Mouse (Mus musculus): ENCODE data around the gene Schip1.

The Schip1 gene

DNA sequence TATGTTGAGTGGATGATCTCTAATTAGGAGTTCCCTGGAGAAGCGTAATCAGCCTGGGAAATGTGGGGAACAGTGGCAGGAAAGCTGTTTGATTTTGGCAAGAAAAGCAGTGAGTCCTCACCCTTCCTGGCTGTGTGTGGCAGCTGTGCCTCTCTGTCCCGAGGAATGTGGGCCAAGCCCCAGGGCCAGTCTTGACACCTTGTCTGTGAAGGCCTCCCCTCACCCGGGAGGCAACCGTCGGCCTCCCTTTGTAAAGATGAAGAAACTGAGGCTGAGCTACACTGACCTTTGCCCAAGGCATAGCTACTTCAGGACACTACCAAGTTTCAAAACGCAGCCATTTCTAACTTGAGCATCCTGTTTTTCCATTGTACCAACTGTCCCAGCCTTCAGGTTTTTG lies 481.3 kb downstream of the Schip1 start:
- in situ Hi-C loops (cut with MboI; ENCODE audit: low pct_unique_long_range_greater_than_20kb in 1 of 2, low sequenced_read_pairs in 2 of 2, unreplicated experiment in 1 of 2), result loop anchor here (10.0 to 25.0 kb wide), 3 partner anchors 61 to 484 kb away; partner anchors contain the start of gene Schip1 (in 2 of the 2)

DNA sequence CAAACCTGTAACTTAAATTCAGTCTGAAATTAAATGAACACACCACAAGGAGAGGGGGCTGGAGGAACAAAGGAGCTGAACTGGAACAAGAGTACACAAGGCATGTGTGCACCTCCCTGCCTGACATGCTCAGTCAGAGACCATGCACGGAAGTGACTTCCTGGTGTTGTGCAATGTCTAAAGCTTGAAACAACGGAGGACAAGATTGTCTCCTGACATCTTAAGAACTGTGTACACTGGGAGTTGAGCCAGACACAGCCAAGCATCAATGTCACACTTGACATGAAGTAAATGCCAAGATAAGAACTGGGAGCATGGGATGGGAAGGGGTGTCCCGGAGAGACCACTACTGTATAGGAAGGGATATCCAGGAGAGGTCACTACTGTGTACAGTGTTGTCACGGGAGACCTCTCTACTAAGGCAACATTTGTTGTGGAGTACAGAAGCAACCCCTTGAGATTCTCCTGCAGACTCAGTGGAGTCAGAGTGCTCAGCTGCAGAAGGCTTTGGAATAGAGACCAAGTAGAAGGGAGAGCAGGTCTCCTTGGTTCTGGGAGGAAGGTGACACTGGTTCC lies 490.6 kb downstream of the Schip1 start:
- in situ Hi-C loops (cut with MboI; ENCODE audit: low pct_unique_long_range_greater_than_20kb in 1 of 2, low sequenced_read_pairs in 2 of 2, unreplicated experiment in 1 of 2), result no loop called here

DNA sequence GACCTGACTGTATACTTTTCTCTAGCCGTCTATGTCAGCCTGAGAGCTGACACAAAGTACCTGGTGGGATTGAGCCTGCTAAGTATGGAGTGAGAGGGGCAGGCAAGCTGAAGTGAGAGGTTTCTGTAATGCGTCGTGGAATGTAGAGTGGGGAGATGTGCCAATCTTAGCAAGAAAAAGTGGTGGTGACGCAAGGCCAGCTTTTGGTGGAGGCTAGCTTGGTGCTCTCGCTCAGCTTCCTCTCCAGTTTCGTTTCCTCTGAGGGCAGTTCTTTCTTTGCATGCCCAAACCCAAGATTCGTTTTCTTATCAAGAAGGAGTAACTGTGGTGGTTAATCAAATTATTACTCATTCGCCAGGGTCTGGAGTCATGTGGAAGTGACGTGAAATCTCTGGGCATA lies 492.3 kb downstream of the Schip1 start:
- in situ Hi-C loops (cut with MboI; ENCODE audit: low pct_unique_long_range_greater_than_20kb in 1 of 2, low sequenced_read_pairs in 2 of 2, unreplicated experiment in 1 of 2), result no loop called here

DNA sequence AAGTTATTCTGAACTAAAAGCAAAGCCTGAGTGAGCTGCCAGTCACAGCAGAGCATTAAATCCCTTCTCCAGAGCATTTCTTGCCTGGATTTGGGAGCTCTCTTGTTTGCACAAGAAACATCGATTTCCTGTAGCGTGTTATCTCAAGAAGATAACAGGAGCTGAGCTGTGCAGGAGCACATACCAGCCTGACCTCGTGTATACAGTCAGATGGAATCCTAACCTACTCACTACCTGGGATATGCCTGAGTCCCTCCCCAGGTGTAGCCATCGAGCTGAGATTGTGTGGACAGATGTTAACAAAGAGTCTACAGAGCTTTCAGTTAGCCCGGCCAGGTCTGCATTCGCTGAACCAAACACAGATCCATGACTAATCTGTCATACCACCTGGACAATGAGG lies 494.1 kb downstream of the Schip1 start:
- in situ Hi-C loops (cut with MboI; ENCODE audit: low pct_unique_long_range_greater_than_20kb in 1 of 2, low sequenced_read_pairs in 2 of 2, unreplicated experiment in 1 of 2), result no loop called here

DNA sequence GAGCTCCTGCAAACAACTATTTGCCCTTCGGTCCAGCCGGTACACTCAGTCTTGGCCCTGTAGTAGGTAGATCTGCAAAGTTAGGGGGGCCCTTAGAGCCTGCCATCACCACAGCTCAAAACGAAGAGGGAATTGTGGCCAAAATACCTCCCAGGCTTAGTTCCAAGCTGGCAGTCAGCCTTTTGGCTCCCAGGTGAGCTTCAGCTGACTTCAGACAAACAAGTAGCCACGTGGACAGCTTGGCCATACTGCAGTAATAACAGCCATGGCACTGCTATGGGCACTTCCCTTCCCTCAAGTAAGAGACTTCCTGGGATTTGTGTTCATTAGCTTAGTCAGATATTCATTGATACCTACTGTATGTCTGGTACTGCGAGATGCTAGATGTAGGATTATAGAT lies 495.5 kb downstream of the Schip1 start:
- in situ Hi-C loops (cut with MboI; ENCODE audit: low pct_unique_long_range_greater_than_20kb in 1 of 2, low sequenced_read_pairs in 2 of 2, unreplicated experiment in 1 of 2), result no loop called here

DNA sequence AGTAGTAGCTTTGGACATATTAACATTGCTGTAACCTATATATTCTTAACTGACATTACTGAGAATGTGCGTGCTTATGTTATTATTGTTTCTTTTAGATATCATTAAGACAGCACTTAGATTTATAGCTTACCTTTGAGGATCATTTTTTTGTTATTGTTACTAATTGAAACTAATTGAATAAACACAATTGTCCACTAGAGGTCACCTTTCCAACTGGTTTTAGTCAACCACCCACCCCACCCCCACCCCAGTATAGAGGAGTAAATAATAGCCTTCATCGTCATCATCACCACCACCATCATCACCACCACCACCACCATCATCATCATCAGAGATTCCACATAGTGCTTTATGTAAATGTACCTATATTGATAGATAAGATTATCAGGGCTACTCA lies 498.2 kb downstream of the Schip1 start:
- in situ Hi-C loops (cut with MboI; ENCODE audit: low pct_unique_long_range_greater_than_20kb in 1 of 2, low sequenced_read_pairs in 2 of 2, unreplicated experiment in 1 of 2), result no loop called here

DNA sequence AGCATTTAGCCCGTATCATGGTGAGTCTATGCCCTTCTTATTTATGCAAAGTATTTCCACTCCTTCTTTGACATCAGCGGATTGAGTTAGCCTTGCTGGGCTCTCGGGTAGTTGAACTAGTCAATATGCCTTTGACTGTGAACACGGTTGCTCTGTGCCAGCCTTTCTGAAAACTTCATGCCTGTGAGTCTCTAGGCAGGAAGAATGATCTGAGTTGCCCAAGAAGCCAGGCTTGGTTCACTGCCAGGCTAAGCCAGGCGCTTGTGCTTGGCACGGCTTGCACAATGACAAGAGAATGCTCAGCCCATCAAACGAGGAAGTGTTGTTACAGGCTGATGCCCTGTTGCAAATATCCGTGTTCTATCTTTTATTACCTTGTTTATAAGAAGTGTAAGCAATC lies 499.3 kb downstream of the Schip1 start:
- in situ Hi-C loops (cut with MboI; ENCODE audit: low pct_unique_long_range_greater_than_20kb in 1 of 2, low sequenced_read_pairs in 2 of 2, unreplicated experiment in 1 of 2), result no loop called here

DNA sequence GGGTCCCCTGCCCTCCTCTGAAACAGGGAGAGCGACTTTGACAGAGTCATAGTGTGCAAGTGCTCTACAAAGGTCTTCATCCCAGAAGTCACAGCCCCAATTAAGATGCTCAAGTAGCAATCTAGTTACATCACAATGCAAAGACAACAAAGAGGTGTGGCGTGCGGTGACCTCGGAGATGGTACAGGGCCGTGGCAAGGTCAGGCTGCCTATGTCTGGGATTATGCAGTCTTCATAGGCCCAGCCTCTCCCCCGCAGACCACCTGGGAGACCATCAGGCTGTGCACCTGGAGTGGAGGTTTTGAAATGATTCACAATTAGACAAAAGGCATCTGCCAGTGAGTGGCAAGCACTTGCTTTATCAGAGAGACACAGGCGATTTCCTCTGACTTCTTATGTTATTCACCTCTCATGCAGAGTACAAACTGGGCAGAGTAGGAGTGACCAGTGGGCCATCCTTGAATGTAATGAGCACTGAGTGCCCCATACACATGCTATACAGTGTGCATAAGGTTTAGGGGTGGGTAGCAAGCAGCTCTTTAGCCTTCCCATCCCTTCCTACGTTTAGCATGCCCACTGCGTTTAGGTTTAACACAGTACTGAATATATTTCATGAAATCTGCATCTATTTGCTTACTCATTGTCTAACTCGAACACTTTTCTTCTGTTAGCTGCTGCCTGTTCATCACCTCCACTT lies 500.5 kb downstream of the Schip1 start:
- in situ Hi-C loops (cut with MboI; ENCODE audit: low pct_unique_long_range_greater_than_20kb in 1 of 2, low sequenced_read_pairs in 2 of 2, unreplicated experiment in 1 of 2), result no loop called here

DNA sequence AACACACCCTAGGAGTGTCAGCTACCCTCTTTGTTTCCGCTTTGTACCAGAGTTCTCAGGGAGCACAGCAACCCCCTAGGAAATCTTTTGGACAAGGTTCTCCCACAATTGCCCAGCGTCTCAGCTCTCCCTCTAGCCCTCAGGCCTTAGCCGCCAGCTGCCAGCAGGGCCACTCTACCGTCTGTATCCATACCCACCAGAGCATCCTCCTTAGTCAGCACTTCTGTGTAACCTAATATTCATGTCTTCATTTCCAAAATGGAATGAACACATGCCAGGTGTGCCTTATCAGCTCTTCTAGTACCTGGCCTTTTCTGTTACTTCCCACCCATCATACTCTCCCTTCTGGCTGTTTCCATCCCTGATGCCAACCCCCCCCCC lies 501.1 kb downstream of the Schip1 start:
- in situ Hi-C loops (cut with MboI; ENCODE audit: low pct_unique_long_range_greater_than_20kb in 1 of 2, low sequenced_read_pairs in 2 of 2, unreplicated experiment in 1 of 2), result no loop called here

DNA sequence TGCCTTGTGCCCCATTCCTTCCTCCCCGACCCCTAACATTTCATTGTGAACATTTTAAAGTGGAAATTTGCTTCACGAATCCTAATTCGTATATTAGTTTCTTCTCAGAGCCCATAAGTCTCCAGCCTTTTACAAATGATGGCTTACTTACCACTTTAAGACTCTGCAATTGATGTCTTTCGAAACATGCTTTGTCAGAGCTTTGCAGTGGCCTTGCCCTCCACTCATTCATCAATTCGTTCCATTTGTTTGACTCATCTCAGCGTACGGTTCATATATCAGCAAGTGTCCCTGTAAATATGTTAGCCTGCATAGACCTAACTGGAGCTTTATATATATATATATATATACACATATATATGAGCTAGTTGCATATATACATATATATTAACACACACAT lies 503.0 kb downstream of the Schip1 start:
- in situ Hi-C loops (cut with MboI; ENCODE audit: low pct_unique_long_range_greater_than_20kb in 1 of 2, low sequenced_read_pairs in 2 of 2, unreplicated experiment in 1 of 2), result no loop called here

DNA sequence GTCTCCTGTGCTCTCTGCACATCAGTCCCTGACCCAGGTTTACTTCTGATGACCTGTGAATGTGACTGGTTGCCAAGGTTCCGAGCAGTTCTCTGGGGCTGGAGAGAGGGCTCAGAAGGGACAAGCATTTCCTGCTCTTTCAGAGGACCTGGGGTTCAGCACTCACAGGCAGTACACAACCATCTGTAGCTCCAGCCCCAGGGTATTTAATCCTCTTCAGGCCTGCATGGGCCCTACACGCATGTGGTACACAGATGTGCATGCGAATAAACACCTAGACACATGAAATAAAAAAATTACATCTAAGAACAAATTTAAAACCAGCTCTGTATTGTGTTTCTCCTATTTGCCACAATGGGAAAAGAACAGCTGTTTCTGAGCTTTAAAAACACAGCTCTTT lies 503.5 kb downstream of the Schip1 start:
- in situ Hi-C loops (cut with MboI; ENCODE audit: low pct_unique_long_range_greater_than_20kb in 1 of 2, low sequenced_read_pairs in 2 of 2, unreplicated experiment in 1 of 2), result no loop called here

DNA sequence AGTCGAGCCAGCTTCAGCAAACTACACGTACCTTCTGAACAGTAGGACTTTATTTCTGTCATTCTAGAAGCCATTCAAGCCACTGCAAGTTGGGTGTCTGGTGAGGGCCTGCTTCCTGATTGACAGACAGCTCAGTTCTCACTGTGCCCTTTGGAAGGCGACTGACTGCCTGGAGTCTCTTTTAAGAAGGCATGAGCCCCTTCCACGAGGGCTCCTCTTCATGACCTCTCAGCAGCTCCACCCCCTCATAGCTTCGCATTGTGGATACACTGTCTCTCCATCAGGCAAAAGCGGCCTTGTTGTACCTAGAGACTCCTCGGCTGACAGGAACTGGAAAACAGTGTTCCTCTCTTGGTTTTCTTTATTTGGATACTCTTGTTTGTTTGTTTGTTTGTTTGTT lies 504.1 kb downstream of the Schip1 start:
- in situ Hi-C loops (cut with MboI; ENCODE audit: low pct_unique_long_range_greater_than_20kb in 1 of 2, low sequenced_read_pairs in 2 of 2, unreplicated experiment in 1 of 2), result no loop called here

DNA sequence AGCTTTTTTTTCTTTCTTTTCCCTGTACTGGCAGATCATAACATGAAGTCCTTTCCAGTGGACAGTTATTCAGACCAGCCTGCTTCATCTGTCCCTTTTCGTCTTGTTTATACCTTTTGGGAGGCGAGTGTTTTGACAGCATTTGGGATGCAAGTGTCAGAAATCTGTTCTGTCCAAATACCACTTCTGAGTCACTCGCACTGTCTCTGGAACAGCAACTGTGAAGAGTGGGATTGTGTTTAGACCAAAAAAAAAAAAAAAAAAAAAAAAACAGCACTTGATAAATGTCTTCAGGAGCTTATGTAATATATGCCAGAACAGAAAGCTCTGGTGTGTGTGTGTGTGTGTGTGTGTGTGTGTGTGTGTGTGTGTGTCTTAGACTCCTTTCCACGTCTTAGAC lies 505.7 kb downstream of the Schip1 start:
- in situ Hi-C loops (cut with MboI; ENCODE audit: low pct_unique_long_range_greater_than_20kb in 1 of 2, low sequenced_read_pairs in 2 of 2, unreplicated experiment in 1 of 2), result no loop called here

DNA sequence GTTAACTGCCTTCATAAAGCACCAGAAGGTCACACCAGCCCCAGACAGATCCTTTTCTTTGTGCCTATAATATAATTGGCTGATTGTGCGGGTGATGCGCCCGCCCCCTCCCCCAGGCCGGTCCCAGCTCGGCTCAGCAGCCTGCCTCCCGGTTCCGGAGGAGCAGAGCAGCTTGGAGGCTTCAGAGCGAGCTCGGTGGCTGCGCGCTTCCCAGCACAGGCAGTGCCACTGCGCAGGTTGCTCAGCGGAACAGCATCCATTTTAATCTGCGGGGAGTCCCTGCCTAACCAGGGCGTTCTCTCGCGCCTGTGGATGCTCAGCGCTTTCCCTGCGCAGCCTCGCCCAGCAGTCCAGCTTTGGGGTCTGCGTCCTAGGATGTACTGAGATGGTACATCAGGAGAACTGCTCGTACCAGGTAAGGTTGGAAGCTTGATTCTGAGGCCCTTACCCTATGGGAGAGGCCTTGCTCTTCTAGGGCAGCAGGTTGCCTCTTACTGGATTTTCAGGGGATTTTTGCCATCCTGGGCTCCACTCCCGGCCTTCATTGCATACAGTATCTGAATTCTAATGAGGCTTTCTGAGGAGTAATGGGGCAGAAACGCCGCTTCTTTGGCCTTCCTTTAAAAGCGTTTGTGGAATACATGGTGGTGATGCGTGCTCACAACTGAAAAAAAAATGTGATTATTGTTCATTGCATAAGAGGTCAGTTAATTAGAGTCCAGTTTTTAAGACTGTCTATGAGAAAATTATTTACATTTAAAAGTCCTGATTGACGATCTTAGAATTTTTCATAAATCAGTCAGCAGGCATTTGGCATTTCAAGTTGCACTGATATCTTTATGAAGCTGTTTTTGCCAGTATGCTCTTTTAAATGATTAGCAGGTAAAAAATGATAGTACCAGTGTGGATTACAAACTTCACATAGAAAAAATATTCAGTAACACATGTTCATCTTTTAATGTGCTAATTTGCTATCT lies 507.9 kb downstream of the Schip1 start:
- in situ Hi-C loops (cut with MboI; ENCODE audit: low pct_unique_long_range_greater_than_20kb in 1 of 2, low sequenced_read_pairs in 2 of 2, unreplicated experiment in 1 of 2), result no loop called here

DNA sequence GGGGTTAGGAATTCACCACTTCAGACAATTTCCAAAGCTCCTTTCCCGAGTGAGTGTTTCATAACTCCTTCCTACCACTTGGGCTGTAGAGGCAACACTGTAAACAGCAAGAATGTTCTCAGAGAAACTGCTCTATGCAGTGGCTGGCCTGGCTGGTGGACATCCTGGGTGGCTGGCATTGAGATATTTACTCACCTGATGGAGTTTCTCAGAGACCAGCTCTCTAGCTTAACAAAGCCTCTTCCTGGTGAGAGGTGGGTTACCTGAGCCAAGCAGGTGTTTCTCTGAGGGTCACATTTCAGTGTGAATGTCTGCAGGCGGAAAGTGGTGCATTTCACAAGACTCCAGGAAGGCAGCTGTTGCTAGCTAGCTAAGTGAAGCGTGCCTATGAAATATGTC lies 508.6 kb downstream of the Schip1 start:
- in situ Hi-C loops (cut with MboI; ENCODE audit: low pct_unique_long_range_greater_than_20kb in 1 of 2, low sequenced_read_pairs in 2 of 2, unreplicated experiment in 1 of 2), result no loop called here

DNA sequence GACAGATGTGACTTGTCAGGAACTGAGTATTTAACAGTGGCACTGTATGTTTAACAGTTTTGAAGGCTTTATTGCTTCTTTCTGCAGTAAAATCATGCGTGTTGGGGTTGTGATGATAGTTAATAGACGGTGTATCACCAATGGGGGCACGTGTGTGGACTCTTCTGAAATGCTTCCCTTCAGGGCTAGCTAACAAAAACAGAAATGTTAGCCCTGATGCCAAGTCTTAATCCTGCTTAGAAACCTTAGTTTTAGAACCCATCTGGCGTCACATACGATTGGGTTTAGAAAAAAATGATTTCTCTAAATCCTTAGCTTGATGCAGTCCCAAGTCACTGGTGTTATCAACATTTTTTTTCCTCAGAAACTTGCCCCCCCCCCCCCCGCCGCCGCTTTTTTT lies 509.5 kb downstream of the Schip1 start:
- in situ Hi-C loops (cut with MboI; ENCODE audit: low pct_unique_long_range_greater_than_20kb in 1 of 2, low sequenced_read_pairs in 2 of 2, unreplicated experiment in 1 of 2), result no loop called here

DNA sequence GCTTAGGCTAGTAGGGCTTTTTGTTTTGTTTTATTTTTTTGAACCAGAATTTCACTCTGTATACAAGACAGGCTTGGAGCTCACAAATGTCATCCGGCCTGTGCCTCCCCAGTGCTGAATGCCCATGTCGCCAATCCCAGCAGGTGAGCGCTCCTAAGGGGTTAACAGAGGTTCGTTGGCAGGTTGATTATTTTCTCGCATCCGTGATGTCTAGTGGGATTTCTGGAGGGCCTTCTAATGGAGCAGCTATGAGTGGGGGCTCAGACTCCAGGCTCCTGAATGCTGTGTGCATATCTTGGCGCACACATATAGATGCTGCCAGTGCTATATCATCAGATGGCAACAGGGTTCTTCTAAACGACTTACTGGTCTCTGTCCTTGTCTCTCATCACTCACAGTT lies 510.0 kb downstream of the Schip1 start:
- in situ Hi-C loops (cut with MboI; ENCODE audit: low pct_unique_long_range_greater_than_20kb in 1 of 2, low sequenced_read_pairs in 2 of 2, unreplicated experiment in 1 of 2), result no loop called here

DNA sequence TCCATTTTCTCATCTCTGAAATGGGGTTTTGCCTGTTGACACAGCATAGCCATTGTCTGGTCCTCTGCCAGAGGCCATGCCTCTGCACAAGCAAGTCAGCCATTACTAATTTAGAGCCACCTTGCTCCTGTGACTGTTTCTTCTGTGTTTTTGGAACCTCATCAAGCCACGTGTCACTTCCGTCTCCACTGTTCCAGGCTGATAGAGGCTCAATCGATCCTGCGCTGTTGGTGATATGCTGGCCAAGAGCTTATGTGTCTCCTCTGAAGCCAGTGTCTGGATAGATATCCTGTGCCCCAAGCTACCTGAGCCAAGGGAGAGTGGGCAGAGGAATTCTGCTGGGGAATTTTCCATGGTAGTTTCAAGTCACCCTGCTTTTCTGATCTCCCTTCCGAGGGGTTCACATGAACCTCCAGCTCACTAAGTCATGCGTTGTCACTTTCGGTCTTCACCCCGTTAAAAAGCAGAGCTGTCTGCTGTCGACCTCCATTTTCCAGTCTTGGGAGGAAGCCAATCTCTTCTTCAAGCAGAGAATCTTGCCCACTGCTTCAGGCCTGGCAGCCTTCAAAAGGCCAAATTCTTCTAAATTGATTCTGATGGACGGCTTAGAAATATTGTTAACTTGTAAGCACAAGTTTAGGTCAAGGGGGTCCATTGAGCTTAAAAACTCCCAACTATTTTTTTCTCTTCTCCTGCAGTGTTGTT lies 511.2 kb downstream of the Schip1 start:
- in situ Hi-C loops (cut with MboI; ENCODE audit: low pct_unique_long_range_greater_than_20kb in 1 of 2, low sequenced_read_pairs in 2 of 2, unreplicated experiment in 1 of 2), result no loop called here

DNA sequence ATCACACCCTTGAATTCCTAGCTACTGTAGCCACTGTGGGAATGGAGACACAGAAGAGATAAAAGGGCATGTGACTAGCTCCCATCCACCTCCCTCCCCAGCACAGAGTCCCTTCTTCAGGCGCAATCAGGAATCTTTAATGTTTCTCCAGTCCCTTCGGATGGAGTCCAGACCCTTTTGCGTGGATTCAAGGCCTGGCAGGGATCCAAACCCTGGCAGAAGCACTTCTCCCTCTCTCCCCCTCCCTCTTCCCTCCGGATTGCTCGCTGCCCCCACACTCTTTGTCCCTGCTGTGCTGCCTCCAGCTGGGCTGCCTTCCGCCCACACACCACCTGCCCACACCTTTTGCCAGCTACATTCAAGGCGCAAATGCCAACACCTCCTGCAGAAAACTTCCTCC lies 511.8 kb downstream of the Schip1 start:
- in situ Hi-C loops (cut with MboI; ENCODE audit: low pct_unique_long_range_greater_than_20kb in 1 of 2, low sequenced_read_pairs in 2 of 2, unreplicated experiment in 1 of 2), result no loop called here
